Mouse (Mus musculus) B cell, adult 2 months (primary cell): ENCODE data around the gene Atic.

Source experiments
- DNase-seq, 2 experiments: peaks; one replicate each; pipeline ENCODE4 v3.0.0; 2022

The Atic gene

DNA sequence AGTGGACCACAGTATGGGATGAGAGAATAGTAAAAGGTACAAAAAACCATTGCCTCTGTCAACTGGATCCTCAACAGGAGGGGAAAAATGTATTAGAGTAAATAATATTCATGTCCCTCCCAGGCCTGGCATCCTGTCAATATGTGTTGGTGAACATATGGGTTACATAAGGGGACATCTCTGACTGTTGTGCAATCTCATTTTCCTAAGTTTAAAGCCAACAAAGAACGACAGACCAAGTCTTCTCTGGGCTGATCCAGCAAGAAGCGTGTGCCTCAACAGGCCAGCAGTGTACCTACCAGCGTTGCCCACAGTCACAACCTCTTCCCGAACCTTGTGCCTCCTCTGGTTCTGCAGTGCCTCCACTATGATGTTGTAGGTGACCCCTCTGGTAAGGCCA lies 38.4 kb downstream of the Atic start:
- DNase-seq, result no peak

DNA sequence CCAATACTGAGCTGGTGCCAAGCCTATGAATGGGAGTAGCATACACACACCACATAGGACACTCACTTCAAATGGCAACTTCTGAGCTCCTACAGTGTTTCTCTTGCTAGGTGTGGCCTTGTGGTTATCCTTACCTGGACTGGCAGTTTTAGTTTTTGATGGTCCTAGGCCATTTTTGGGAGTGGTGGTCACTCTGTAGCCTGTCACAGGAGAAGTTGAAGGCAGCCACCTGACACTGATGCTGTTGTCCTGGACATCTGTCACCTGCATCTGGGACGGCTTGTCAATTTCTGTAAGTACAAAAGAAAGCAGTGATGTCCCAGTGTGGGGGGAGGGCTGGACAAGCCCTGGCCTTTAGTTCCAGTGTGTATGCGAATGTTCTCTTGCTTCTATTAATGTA lies 48.8 kb downstream of the Atic start:
- DNase-seq, result no peak

DNA sequence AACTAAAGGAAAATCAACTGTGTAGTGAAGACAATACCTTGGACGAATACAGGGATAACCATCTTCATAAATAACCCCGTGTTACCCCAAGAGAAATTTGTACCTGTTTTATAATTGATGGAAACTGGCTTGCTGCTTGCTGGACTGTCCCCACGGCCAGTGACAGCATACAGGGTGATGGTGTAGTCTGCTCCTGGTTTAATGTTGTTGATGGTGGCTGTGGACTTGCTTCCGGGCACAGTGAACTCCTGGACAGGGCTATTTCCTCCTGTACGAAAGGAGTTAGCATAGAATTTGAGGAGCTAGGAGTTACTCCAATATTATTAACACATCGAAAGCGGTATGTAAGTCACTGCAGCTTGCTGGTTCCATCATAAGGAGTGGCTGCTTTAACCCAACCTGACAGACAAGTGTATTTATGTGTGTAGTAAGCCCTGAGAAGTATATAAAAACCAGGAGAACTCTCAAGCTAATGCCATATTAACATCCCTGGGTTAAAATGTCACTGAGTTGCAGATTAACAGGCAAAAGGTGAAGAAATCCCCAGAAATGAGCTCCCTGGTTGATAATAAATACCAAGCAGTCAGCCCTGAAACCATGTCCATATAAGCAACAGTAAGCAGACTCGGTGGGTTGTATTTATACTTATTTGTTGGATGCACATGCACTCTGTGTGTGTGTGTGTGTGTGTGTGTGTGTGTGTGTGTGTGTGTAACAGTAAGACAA lies 49.8 kb downstream of the Atic start:
- no peak for DNase-seq

DNA sequence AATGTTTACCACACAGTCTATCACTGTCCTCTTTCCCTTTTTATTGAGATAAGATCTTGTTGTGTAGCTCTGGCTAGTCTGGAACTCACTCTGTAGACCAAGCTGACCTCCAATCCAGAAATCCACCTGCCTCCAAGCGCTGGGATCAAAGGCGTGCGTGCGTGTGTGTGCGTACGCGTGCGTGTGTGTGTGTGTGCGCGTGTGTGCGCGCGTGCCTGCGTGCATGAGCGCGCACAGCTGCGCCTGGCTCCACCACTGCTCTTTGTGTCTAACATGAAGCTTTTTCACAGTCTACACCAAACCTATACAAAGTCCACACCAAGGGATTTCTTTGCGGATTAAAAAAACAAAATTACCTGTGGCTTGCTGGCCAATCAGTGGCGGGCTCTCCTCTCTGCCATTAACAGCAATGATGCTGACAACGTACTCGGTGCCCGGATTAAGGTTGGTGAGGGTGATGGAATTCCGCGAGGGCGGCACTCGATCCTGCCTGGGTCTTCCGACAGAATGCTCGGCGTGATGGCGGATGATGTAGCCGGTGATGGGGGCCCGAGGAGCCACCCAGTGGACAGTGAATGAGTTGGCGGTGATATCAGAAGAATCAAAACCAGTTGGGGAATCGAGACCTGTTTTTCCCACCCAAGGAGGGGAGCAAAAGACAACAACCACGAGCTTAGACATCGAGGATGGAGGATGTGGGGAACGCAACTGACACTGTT lies 52.3 kb downstream of the Atic start:
- DNase-seq, result no peak

DNA sequence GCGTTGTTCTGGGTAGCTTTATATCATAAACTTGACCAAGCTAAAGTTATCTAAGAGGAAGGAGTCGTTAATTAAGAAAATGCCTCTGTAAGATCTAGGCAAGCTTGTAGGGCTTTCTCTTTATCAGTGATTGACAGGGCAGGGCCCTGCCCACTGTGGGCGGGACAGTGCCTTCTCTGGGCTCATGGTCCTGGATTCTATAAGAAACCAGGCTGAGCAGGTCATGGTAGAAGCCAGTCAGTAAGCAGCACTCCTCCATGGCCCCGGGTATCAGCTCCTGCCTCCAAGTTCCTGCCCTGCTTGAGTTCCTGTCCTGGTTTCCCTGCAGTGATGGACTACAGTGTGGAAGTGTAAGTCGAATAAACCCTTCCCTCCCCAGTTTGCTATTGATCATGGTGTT lies 53.0 kb downstream of the Atic start:
- no peak for DNase-seq

DNA sequence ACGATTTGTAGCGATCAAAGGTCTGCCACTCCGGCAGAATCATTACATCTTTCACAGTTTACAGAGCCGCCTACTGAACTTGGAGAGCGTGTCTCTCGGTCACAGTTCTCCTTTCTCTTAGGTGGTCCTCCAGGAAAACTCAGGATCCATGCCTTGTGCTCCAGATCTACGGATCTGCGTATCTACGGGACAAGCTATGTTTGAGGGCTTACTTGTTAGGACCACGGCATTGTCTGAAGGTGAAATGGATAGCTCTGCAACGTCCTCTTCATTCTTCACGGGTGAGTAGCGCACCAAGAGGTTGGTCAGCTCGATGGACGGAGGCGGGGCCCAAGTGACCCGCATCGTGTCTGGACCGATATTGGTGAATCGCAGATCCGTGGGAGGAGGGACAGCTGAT lies 55.3 kb downstream of the Atic start:
- DNase-seq, result no peak

DNA sequence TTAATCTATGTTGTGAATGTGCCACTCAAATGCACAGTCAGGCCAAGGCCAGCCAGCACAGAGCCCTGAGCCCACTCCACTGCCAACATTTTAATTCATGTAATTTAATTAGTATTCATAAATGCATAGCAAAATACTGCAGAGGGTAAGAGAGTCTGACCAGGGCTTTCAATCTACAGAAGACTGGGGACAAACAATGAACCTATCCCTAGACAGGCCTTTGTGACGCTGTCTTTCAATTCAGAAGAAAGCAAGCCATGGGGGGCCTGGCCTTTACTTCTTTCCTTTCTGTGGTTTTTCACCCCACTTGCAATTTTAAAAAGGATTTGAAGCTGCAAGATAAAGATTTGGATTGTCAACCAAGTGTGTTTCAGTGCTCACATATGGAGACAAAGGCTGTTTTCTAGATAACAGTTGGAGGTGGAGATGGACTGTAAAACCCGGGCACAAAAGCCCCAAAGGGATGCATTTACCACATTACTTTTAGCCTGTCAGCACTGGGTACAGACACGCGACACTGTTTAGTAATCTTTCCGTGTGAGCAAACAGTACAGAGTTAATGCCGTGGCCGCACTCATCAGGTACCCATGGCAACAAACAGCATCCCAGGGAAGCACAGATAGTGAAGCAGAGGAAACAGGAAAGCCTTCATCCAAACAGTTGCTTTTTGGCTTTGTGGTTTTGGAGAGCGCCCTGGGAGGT lies 57.7 kb downstream of the Atic start:
- DNase-seq, result no peak

DNA sequence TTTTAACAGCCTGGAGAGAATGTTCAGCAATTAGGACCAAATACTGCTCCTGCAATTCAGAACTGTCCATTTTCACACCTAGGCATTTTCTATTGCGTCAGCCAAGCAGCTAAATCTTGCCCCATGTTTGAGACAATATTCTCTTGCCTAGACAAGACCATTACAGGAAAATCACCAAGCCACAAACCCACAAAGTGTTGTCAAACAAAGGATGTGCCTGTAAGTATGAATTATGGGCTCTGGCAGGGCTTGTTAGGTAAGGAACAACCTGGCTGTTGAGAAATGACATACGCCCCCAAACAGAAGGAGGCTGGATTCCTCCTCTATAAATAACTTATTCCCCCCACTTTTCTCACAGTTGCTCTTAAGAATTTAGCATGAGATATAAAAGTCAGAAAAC lies 64.6 kb downstream of the Atic start:
- no peak for DNase-seq

DNA sequence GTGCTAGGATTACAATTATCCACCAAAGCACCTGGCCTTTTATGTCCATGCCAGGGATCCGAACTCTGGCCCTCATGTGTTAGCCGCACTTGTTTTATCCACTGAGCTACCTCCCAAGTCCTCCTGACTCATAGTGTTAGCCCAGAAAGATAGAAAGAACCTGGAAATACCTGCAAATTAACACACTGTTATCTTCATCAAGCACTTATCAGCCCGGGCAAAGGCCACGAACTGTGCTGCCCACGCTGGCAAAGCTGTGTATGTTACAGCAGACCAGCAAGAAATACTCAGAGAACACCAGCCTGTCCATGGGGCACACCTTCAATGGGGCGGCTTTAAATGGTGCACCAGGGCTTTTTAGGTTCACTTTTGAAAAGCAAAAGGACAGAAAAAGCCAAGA lies 66.7 kb downstream of the Atic start:
- no peak for DNase-seq
